Mouse (Mus musculus) adrenal gland (tissue): ENCODE results near the gene Ccdc125.

Experiments used
- intact Hi-C: fragments of 180-260 bp; cut with DNase I; formaldehyde crosslinking; loops from one replicate; pipeline ENCODE4 v1.15.1; 2025
- long read RNA-seq, 2 experiments: library from polyadenylated mRNA; unstranded; transcript quantifications; one replicate each; pipeline ENCODE4 v2.0.0; 2020; ENCODE audit warnings: borderline replicate concordance in 1 of 2; ENCODE audit not compliant: insufficient replicate concordance in 1 of 2

Ccdc125 gene
- long read RNA-seq, experiment 1: 0 reads
- long read RNA-seq, experiment 2: 0 reads

GRCm38 (mm10) chr13:100669291-100670022 lies at the start of gene Ccdc125:
Ccdc125 (plus strand) TSS chr13:100669717.
- intact Hi-C loops: no loop called here

GRCm38 (mm10) chr13:100622241-100622640 lies 47.3 kb upstream of the Ccdc125 start:
- intact Hi-C loops: loop anchor here (10.0 kb wide), 1 partner anchor 547 kb away; no protein-coding TSS in a partner anchor

GRCm38 (mm10) chr13:100634106-100634691 lies 35.3 kb upstream of the Ccdc125 start:
- intact Hi-C loops: no loop called here

- intact Hi-C loops: no loop called here
Measured at GRCm38 (mm10) chr13:100642471-100643209, 26.9 kb upstream of the Ccdc125 start.

- intact Hi-C loops: no loop called here
Measured at GRCm38 (mm10) chr13:100648223-100648622, 21.3 kb upstream of the Ccdc125 start.

- intact Hi-C loops: loop anchor here (5.0 to 10.0 kb wide), 2 partner anchors 158 to 546 kb away; partner anchors contain the start of genes Bdp1, Gtf2h2 and Serf1
Measured at GRCm38 (mm10) chr13:100650550-100651438, 18.7 kb upstream of the Ccdc125 start, which contains the start of the genes Ak6 and Rad17. Ak6 (plus strand) TSS chr13:100650979. Rad17 (minus strand) TSS chr13:100651051.

GRCm38 (mm10) chr13:100651439-100652186 lies 17.9 kb upstream of the Ccdc125 start, which contains the start of gene Taf9:
Taf9 (plus strand) TSS chr13:100651579.
- intact Hi-C loops: loop anchor here (5.0 to 10.0 kb wide), 2 partner anchors 159 to 547 kb away; partner anchors contain the start of genes Bdp1, Gtf2h2 and Serf1

- intact Hi-C loops: loop anchor here (10.0 kb wide), 1 partner anchor 553 kb away; the partner anchor contains the start of genes Bdp1 and Serf1
Measured at GRCm38 (mm10) chr13:100658091-100658490, 11.4 kb upstream of the Ccdc125 start.

GRCm38 (mm10) chr13:100659864-100660456 lies 9.6 kb upstream of the Ccdc125 start:
- intact Hi-C loops: loop anchor here (10.0 kb wide), 1 partner anchor 555 kb away; the partner anchor contains the start of genes Bdp1 and Serf1

GRCm38 (mm10) chr13:100670181-100670741 lies 744 bp downstream of the Ccdc125 start:
- intact Hi-C loops: no loop called here

- intact Hi-C loops: no loop called here
Measured at GRCm38 (mm10) chr13:100675936-100676635, 6.6 kb downstream of the Ccdc125 start.

- intact Hi-C loops: no loop called here
Measured at GRCm38 (mm10) chr13:100681615-100682014, 12.1 kb downstream of the Ccdc125 start.

- intact Hi-C loops: no loop called here
Measured at GRCm38 (mm10) chr13:100682837-100683236, 13.3 kb downstream of the Ccdc125 start.

- intact Hi-C loops: no loop called here
Measured at GRCm38 (mm10) chr13:100684355-100684754, 14.8 kb downstream of the Ccdc125 start.

GRCm38 (mm10) chr13:100687513-100687912 lies 18.0 kb downstream of the Ccdc125 start:
- intact Hi-C loops: no loop called here

- intact Hi-C loops: no loop called here
Measured at GRCm38 (mm10) chr13:100697541-100697940, 28.0 kb downstream of the Ccdc125 start.

GRCm38 (mm10) chr13:100698866-100699265 lies 29.3 kb downstream of the Ccdc125 start:
- intact Hi-C loops: no loop called here

- intact Hi-C loops: no loop called here
Measured at GRCm38 (mm10) chr13:100703468-100703867, 34.0 kb downstream of the Ccdc125 start.
